Mouse (Mus musculus) central nervous system, embryonic 18 days (tissue): Measurements from ENCODE around the gene RPS10-NUDT3. TPM values are rescaled to one million over a fixed set of nuclear protein-coding genes. Genes with fewer than 3 reads are reported as not detected.

Experiments
- polyA plus RNA-seq: library from polyadenylated mRNA; depleted of rRNA; stranded (reverse); fragments of >200 nt; gene quantifications from 2 replicates; pipeline ENCODE4 v1.2.3, GENCODE M21; 2012; rRNA removed

The RPS10-NUDT3 gene
- polyA plus RNA-seq = 0.14 and 0.29 TPM in 2 replicates

DNA sequence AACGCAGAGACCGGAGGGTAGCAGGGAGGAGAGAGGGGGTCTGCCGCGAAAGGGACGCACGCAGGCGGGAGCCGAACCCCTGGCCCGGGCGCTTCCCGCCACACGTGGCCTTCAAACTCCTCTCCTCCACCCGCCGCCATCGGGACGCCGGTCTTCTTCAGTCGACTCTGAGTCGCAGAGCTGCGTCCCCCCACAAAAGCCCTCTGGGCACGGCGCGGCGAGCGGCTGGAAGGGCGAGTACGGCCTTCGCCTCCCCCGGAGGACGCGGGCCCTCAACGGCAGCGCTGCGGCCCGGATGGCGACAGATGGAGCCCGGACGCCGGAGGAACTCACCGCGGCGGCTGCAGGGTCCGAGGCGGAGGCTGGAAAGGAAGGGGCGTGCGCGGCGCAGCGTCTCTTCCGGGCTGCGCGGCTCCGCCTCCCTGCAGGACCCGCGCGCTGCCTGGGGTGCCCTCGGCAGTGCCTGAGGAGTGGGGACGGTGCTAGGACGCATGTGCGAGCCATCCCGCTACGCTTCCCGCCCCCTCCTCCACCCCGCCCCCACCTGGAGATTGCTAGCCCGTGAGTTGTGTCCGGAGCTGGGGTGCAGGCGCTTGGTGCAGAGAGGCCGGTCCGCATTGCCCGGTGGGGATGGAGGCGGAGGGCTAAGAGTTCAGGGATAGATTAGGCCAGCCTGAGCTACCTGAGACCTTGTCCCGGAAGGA is at the start of gene RPS10-NUDT3:
Gene RPS10-NUDT3 (minus strand): TSS at position 352 of the 704 bp plus-strand sequence.

DNA sequence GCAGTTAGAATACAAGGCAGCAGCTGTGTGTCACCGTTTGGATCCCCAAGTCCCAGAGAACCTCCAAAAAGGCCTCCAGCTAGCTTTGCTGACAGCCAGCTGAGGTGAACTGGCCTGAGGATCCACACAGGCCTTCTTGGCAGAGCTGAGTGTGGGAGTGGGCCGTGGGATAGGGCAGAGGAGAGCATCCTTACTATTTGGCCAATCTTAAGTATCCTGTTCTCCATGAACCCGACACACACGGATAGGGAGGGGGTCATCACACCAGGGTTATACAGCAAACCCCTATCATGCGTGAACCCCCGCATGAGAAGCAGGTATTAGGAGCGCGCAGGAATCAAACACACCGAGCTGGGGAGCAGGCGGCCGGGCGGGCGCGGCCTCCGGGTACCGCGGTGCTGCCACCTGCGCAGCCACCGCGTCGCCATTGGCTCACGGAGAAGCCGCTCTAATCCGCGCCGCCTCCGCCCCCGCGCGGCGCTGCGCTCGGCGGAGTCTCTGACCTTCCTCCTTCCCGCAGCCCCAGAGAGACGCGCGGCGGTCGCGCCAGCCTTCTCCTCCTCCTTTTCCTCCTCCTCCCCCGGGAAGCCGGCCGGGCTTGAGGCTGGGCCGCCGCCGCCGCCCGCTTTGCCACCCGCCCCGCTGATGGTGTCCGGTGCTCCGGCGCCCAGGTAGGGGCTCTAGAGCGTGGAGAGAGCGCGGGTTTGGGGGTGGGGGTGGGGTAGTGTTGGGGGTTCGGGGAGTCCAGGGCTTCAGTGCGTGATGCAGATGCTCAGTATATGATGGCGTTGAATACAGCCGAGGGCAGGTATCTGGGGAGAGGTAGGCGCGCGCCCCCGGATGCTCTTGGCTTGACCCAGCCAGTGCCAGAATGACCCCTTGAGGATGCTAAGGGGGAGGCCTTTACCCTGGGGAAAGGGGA is 20.3 kb upstream of the RPS10-NUDT3 start, which contains the start of gene Pacsin1:
Gene Pacsin1 (plus strand): TSS at position 421 of the 922 bp plus-strand sequence.

DNA sequence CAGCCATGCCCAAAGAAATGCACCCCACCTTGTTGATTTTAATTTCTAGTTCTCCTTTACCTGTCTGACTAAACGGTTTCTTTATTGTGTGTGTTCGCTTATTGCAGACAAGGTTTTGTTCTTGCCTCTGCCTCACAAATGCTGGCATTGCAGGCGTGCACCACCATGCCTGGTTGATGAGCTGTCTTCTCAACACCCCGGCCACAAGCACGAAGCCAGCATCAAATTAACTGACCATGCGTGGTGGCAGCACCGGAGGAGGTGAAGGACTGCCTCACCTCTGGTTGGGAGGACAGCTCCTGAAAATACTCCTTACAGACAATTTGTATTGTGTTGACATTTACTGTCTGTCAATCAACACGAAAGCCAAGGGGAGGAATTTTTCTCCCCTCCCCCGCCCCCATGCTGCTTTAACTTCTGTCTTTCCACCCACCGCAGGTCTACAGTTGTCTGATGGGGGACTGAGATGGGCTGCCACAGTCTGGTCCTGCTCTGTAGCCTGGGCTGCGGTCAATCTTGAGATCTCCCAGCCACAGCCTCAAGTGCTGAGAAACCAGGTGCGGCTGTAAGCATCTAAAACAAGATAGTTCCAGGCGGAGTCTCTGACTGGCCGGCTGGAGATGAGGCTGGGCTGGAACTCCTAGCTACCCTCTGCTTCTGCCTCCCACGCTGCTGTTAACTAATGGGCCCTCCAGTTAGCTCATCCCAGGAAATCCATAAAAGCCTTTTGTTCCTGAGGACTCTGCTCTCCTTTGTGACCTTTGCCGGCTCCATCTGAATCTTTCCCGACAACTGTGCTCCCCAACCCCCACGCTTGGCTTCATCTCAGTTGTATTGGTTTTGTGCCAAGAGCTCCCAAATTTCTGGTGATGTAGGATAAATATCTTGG is 1.4 kb upstream of the RPS10-NUDT3 start, which contains the start of gene Rps10:
Gene Rps10 (minus strand): TSS at position 538 of the 889 bp plus-strand sequence.

DNA sequence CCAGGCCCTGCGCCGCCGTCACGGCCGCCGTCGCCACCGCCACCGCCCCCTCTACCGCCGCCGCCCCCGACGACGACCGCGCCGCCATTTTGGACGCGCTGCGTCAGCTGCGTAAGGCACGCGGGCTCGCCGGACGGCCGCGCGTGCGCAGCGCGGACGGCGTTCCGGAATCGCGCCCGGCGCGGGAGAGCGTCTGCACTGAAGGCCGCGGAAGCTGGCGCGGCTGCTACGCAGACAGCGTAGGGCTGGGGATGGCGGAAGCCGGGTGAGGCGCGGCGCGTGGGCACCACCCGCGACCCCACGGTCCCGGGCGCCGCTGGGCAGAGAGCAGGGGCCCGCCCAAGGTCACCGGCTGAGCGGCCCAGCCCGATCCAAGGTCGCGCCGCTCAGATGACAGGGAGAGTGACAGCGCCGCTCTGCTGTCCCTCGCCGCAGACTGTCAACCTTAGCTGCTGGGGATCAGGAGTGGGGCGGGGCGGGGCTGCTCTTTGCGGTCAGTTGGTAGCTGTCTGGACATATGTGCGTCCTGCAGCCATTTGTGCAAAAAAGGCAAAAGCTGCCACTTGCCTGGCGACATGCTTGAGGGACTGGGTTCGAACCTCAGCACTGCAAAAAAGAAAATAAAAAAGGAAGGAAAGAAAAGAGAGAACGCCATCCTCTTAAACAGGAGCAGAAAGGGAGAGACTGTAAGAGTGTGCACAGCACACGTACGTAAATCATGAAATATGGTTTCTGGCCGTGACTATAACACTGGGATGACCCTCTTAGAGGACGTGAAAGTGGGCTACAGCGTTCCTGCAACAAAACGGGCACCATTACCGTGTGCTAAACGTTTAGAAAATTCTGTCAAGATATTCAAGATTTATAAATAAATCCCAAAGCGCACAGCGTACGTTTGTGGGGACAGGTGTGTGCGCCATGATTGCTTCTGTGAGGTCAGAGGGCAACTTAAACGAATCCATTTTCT is 11.4 kb downstream of the RPS10-NUDT3 start, which contains the start of gene Nudt3:
Gene Nudt3 (minus strand): TSS at position 136 of the 967 bp plus-strand sequence.

DNA sequence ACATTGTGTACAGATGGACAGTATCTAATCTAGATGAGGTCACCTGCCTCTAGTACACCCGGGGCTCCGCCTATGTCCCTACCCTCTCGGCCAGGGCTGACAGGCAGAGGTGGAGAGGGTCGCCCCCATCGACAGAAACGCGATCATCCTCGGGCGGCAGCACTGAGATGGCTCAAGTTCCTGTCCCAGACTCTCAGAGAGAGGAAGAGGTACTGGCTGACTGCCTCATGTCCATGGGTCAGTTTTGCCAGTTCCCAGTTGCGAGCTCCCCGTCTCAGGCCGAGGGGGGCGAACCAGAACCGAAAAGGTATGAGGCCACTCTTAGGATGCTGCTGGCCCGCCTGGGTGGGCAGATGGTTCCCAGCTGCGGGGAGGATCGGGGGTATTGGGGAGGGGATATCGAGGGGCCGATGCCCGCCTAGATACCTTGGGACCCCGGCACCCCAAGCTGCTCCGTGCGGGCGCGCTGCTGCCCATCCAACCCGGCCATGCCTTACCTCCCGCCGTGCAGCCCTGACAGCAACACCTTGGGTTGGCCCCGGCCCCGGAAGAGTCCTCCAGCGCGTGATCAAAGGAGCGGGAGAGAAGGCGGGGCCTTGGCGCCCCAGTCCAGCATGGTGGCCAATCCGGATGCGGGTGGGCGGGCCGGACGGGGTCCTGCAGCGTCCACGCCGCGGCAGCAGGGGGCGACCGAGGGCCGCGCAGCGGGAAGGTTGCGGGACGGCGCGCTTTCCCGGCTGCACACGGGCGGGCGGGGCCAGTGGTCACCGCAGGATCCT is 69.7 kb downstream of the RPS10-NUDT3 start, which contains the start of gene AI413582:
Gene AI413582 (minus strand): TSS at position 594 of the 779 bp plus-strand sequence.

DNA sequence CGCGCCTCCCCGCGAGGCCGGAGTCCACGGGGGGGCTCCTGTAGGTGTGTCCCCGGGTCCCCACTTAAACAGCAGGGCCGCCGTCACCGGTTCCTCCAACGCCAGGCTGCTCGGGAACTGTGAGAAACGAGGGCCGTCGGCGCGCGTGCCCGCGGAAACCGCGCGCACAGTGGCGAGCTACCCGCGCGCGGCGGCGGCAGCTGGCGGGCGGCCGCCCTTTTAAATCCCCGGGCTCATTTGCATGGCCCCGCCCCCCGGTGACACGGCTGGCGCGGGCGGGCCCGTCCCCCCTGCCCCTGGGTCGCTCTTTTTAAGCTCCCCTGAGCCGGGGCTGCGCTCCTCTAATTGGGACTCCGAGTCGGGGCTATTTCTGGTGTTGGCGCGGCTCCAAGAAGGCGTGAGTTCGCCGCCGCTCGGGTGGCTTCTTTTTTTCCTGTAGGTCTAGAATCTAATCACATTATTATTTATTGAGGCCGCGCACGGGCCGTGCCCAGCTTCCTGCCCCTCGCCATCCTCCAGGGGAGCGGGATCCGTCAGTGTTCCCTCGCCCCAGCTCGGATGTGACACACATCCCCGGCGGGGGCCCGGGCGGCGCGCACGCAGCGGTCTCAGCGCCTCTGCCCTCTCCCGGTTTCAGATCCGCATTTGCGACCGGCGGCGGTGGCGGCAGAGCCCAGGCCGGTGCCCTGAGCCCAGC is 78.6 kb downstream of the RPS10-NUDT3 start, which contains the start of gene Hmga1:
Gene Hmga1 (plus strand): TSS at position 183 of the 697 bp plus-strand sequence.

Other genes starting within 250 kb of the RPS10-NUDT3 start
- 16.5 and 19.8 TPM in 2 replicates for gene Grm4, start 113.8 kb downstream of the RPS10-NUDT3 start, polyA plus RNA-seq
- 77.0 and 80.0 TPM in 2 replicates for gene Hmga1, start 78.7 kb downstream of the RPS10-NUDT3 start, polyA plus RNA-seq
- gene AI413582, start 69.5 kb downstream of the RPS10-NUDT3 start, polyA plus RNA-seq = 71.1 and 77.5 TPM in 2 replicates
- 343 and 362 TPM in 2 replicates for gene Nudt3, start 11.7 kb downstream of the RPS10-NUDT3 start, polyA plus RNA-seq
- 873 and 890 TPM in 2 replicates for gene Rps10, start 1.4 kb upstream of the RPS10-NUDT3 start, polyA plus RNA-seq
- gene Pacsin1, start 20.3 kb upstream of the RPS10-NUDT3 start, polyA plus RNA-seq = 34.8 and 41.1 TPM in 2 replicates
- gene Spdef, start 93.7 kb upstream of the RPS10-NUDT3 start, polyA plus RNA-seq = 2.0 and 2.1 TPM in 2 replicates
- 52.0 and 53.4 TPM in 2 replicates for gene D17Wsu92e, start 185.4 kb upstream of the RPS10-NUDT3 start, polyA plus RNA-seq
- 145 and 156 TPM in 2 replicates for gene Snrpc, start 202.9 kb upstream of the RPS10-NUDT3 start, polyA plus RNA-seq
- 12.8 and 13.1 TPM in 2 replicates for gene Uhrf1bp1, start 221.2 kb upstream of the RPS10-NUDT3 start, polyA plus RNA-seq